Mouse (Mus musculus): Measurements from ENCODE around the gene Xylt1.

Xylt1 gene

GRCm38 (mm10) chr7:117699343-117699985 is 318.7 kb downstream of the Xylt1 start:
- DNase-seq (ENCODE audit: low spot score in 2 of 2), result peak; percentile 79 to 80

- DNase-seq (ENCODE audit: low spot score in 2 of 2), result peak; percentile 35 to 57
These were observed 319.3 kb downstream of the Xylt1 start for GRCm38 (mm10) chr7:117700066-117700465.

GRCm38 (mm10) chr7:117709901-117710607 is 329.3 kb downstream of the Xylt1 start:
- DNase-seq (ENCODE audit: low spot score in 2 of 2), result peak; percentile 9 to 17

GRCm38 (mm10) chr7:117716876-117717408 is 336.2 kb downstream of the Xylt1 start:
- DNase-seq (ENCODE audit: low spot score in 2 of 2), result peak in 1 of 2 experiments; percentile 17

GRCm38 (mm10) chr7:117720426-117720825 is 339.6 kb downstream of the Xylt1 start:
- peak; percentile 40 to 41 for DNase-seq (ENCODE audit: low spot score in 2 of 2)
